Mouse (Mus musculus): ENCODE measurements around the gene Ehbp1. TPM values are rescaled to one million over a fixed set of nuclear protein-coding genes. Genes with fewer than 3 reads are reported as not detected.
A peak's percentile ranks its signal among the peaks of the same experiment; 100 is the strongest.

The Ehbp1 gene
- polyA plus RNA-seq, 1 experiment from 2014 or later = 24.0 TPM

DNA sequence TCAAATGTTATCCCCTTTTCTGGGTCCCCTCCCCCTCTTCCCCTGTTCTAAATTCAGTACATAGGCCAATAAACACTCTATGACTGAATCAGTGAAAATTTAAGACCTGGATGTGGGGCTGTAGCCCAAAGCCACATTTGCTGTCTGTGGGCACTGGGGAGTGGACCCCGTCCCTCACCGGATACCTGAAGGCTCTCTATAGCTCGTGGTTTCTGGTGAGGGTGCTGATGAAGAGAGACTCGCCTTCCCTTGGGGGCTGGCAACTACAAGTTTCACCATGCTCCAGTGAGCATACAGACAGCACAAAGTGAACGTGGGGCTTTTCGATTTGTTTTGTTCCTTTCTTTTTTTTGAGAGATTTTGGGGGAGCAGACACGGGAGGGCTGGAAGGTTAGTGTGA is 125.2 kb downstream of the Ehbp1 start:
- no peak overlapping the region for H3K4me2 ChIP-seq (replicated peaks)
- no peaks in the 10 kb centered on the region for H3K27me3 ChIP-seq (ENCODE audit: control insufficient read depth, insufficient read depth, low read length)
- no peak for DNase-seq (ENCODE audit: low spot score)
- no peak for ATAC-seq (ENCODE audit: low FRiP score)
- H3K4me3 ChIP-seq (replicated peaks; ENCODE audit: low read length) = no peak overlapping the region
- H3K27ac ChIP-seq = no peak overlapping the region
- 56% methylated on average over 7 of the region's 7 CpGs for WGBS
- H3K9me3 ChIP-seq (ENCODE audit: control insufficient read depth, low read length) = no peaks in the 10 kb centered on the region
- no peaks in the 10 kb centered on the region for H3K36me3 ChIP-seq (replicated peaks; ENCODE audit: control insufficient read depth, insufficient read depth)
- no peaks in the 10 kb centered on the region for H3K4me1 ChIP-seq (replicated peaks; ENCODE audit: control insufficient read depth, insufficient read depth, low read length)
- H3K9ac ChIP-seq = no peak overlapping the region

DNA sequence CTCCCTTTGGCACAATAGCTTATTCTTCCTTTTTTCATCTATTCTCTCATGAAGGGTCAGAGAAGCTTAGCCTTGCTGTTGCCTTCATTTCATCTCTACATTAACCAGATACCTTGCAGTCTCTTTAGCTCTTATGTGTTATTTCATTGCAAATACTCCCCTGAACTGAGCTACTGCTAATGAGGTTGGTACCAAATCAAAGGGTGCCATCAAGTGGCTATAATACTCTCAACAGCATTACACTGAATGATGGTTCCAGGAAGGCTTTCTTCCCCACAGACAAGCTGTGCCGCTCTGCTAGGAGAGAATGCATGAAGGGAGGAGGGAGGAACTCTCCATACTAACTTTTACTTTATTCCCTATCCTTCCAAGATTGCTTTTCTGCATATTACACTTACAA is 135.5 kb downstream of the Ehbp1 start:
- no peak overlapping the region for H3K4me3 ChIP-seq (replicated peaks; ENCODE audit: low read length)
- no peak overlapping the region for H3K9ac ChIP-seq
- H3K36me3 ChIP-seq (replicated peaks; ENCODE audit: control insufficient read depth, insufficient read depth) = no peaks in the 10 kb centered on the region
- no peaks in the 10 kb centered on the region for H3K27me3 ChIP-seq (ENCODE audit: control insufficient read depth, insufficient read depth, low read length)
- DNase-seq (ENCODE audit: low spot score) (peak; percentile 60), ATAC-seq (ENCODE audit: low FRiP score) (peak; percentile 65; the same call in 1 of the 2 replicates)
- H3K27ac ChIP-seq = no peak overlapping the region
- 13% methylated on average over 1 of the region's 1 CpGs for WGBS
- peaks cover 4% of the 10 kb centered on the region for H3K4me1 ChIP-seq (replicated peaks; ENCODE audit: control insufficient read depth, insufficient read depth, low read length)
- no peaks in the 10 kb centered on the region for H3K9me3 ChIP-seq (ENCODE audit: control insufficient read depth, low read length)
- H3K4me2 ChIP-seq (replicated peaks) = no peak overlapping the region

DNA sequence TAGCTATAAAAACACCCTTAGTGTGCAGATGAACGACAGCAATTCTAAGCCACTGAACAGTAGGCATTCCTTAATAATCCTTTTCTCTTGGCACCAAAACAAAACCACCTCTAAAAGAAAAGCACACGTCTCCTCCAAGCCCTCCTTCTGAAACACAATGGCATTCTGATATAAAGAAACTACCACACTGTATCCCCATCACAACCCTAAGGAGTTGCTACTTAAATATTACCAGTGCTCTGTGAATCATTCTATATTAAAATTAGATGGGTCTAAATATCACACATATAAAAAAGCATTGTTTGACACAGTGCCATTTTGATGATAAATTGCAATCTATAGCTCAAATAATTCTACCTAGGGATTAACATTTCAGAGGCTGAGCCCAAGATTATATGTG is 135.9 kb downstream of the Ehbp1 start:
- H3K4me2 ChIP-seq (replicated peaks) = no peak overlapping the region
- no peak overlapping the region for H3K27ac ChIP-seq
- H3K36me3 ChIP-seq (replicated peaks; ENCODE audit: control insufficient read depth, insufficient read depth) = no peaks in the 10 kb centered on the region
- no peak overlapping the region for H3K4me3 ChIP-seq (replicated peaks; ENCODE audit: low read length)
- no peaks in the 10 kb centered on the region for H3K27me3 ChIP-seq (ENCODE audit: control insufficient read depth, insufficient read depth, low read length)
- H3K9me3 ChIP-seq (ENCODE audit: control insufficient read depth, low read length) = no peaks in the 10 kb centered on the region
- DNase-seq (ENCODE audit: low spot score) (no peak), ATAC-seq (ENCODE audit: low FRiP score) (no peak)
- H3K4me1 ChIP-seq (replicated peaks; ENCODE audit: control insufficient read depth, insufficient read depth, low read length) = peaks cover 4% of the 10 kb centered on the region
- WGBS = 39% methylated on average over 2 of the region's 2 CpGs
- H3K9ac ChIP-seq = no peak overlapping the region

- H3K4me2 ChIP-seq (replicated peaks) = no peak overlapping the region
- WGBS = 91% methylated on average over 5 of the region's 5 CpGs
Observed at GRCm38 (mm10) chr11:22203413-22203812, 138.7 kb downstream of the Ehbp1 start.

DNA sequence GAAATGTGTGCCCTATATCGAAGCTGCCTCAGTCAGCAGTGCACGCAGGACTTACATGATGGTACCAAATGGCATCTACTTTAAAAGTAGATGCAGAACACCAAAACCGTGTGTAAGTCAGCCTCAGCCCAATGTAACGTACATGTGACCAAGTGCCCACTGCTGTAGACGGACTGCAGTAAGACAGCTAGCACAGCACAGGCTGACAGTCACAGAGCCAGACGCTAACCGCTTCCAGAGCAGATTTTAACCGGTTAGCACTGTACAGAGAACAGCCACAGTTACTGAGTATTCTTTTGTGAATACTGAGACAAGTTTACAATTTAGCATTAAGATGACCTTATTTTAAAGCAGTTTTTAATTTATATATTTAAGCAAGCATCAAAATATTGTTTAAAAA is 141.0 kb downstream of the Ehbp1 start:
- Histone ChIP-seq H3K4me1 (replicated peaks; ENCODE audit: control insufficient read depth, insufficient read depth, low read length) (0 out of 2 replicates have a peak, but pooled peaks cover 4% of the 10 kb centered on the region), H3K27me3 (ENCODE audit: control insufficient read depth, insufficient read depth, low read length) (no peaks in the 10 kb centered on the region), H3K9me3 (ENCODE audit: control insufficient read depth, low read length) (no peaks in the 10 kb centered on the region), H3K27ac (no peak overlapping the region), H3K9ac (no peak overlapping the region), H3K36me3 (replicated peaks; ENCODE audit: control insufficient read depth, insufficient read depth) (no peaks in the 10 kb centered on the region), H3K4me2 (replicated peaks) (no peak overlapping the region), H3K4me3 (replicated peaks; ENCODE audit: low read length) (no peak overlapping the region)
- ATAC-seq (ENCODE audit: low FRiP score) (no peak), DNase-seq (ENCODE audit: low spot score) (peak; percentile 22)
- WGBS = 91% methylated on average over 8 of the region's 8 CpGs

More at GRCm38 (mm10) chr11:22203413-22203812, 138.7 kb downstream of the Ehbp1 start:
- H3K9me3 ChIP-seq (ENCODE audit: control insufficient read depth, low read length) = no peaks in the 10 kb centered on the region
- DNase-seq (ENCODE audit: low spot score) = no peak
- no peak for ATAC-seq (ENCODE audit: low FRiP score)
- no peaks in the 10 kb centered on the region for H3K36me3 ChIP-seq (replicated peaks; ENCODE audit: control insufficient read depth, insufficient read depth)
- H3K27me3 ChIP-seq (ENCODE audit: control insufficient read depth, insufficient read depth, low read length) = no peaks in the 10 kb centered on the region
- peaks cover 4% of the 10 kb centered on the region for H3K4me1 ChIP-seq (replicated peaks; ENCODE audit: control insufficient read depth, insufficient read depth, low read length)
- H3K4me3 ChIP-seq (replicated peaks; ENCODE audit: low read length) = no peak overlapping the region
- no peak overlapping the region for H3K27ac ChIP-seq
- H3K9ac ChIP-seq = no peak overlapping the region

- no peak overlapping the region for H3K27ac ChIP-seq
- no peak overlapping the region for H3K4me3 ChIP-seq (replicated peaks; ENCODE audit: low read length)
- no peaks in the 10 kb centered on the region for H3K9me3 ChIP-seq (ENCODE audit: control insufficient read depth, low read length)
- WGBS = 51% methylated on average over 3 of the region's 3 CpGs
- H3K36me3 ChIP-seq (replicated peaks; ENCODE audit: control insufficient read depth, insufficient read depth) = no peaks in the 10 kb centered on the region
- H3K4me1 ChIP-seq (replicated peaks; ENCODE audit: control insufficient read depth, insufficient read depth, low read length) = 0 out of 2 replicates have a peak, but pooled peaks cover 4% of the 10 kb centered on the region
- ATAC-seq (ENCODE audit: low FRiP score) = no peak
- peak; percentile 19 for DNase-seq (ENCODE audit: low spot score)
- no peaks in the 10 kb centered on the region for H3K27me3 ChIP-seq (ENCODE audit: control insufficient read depth, insufficient read depth, low read length)
- no peak overlapping the region for H3K9ac ChIP-seq
- no peak overlapping the region for H3K4me2 ChIP-seq (replicated peaks)
Observed at GRCm38 (mm10) chr11:22199881-22200280, 142.2 kb downstream of the Ehbp1 start.

- Histone ChIP-seq H3K9me3 (ENCODE audit: control insufficient read depth, low read length) (no peaks in the 10 kb centered on the region), H3K4me3 (replicated peaks; ENCODE audit: low read length) (no peak overlapping the region), H3K9ac (no peak overlapping the region), H3K27me3 (ENCODE audit: control insufficient read depth, insufficient read depth, low read length) (no peaks in the 10 kb centered on the region), H3K4me1 (replicated peaks; ENCODE audit: control insufficient read depth, insufficient read depth, low read length) (0 out of 2 replicates have a peak, but pooled peaks cover 4% of the 10 kb centered on the region), H3K27ac (no peak overlapping the region), H3K36me3 (replicated peaks; ENCODE audit: control insufficient read depth, insufficient read depth) (no peaks in the 10 kb centered on the region), H3K4me2 (replicated peaks) (no peak overlapping the region)
- no peak for DNase-seq (ENCODE audit: low spot score)
- no peak for ATAC-seq (ENCODE audit: low FRiP score)
- 26% methylated on average over 6 of the region's 6 CpGs for WGBS
Observed at GRCm38 (mm10) chr11:22198406-22198805, 143.7 kb downstream of the Ehbp1 start.

GRCm38 (mm10) chr11:22197935-22198334 is 144.2 kb downstream of the Ehbp1 start:
- 78% methylated on average over 6 of the region's 6 CpGs for whole genome bisulfite sequencing
- 0 out of 2 replicates have a peak, but pooled peaks cover 4% of the 10 kb centered on the region for H3K4me1 ChIP-seq (replicated peaks; ENCODE audit: control insufficient read depth, insufficient read depth, low read length)
- no peaks in the 10 kb centered on the region for H3K36me3 ChIP-seq (replicated peaks; ENCODE audit: control insufficient read depth, insufficient read depth)
- peak; percentile 14 for DNase-seq (ENCODE audit: low spot score)
- no peaks in the 10 kb centered on the region for H3K9me3 ChIP-seq (ENCODE audit: control insufficient read depth, low read length)
- no peak for ATAC-seq (ENCODE audit: low FRiP score)
- no peak overlapping the region for H3K4me3 ChIP-seq (replicated peaks; ENCODE audit: low read length)
- H3K27me3 ChIP-seq (ENCODE audit: control insufficient read depth, insufficient read depth, low read length) = no peaks in the 10 kb centered on the region
- H3K27ac ChIP-seq = no peak overlapping the region
- no peak overlapping the region for H3K9ac ChIP-seq
- H3K4me2 ChIP-seq (replicated peaks) = no peak overlapping the region

DNA sequence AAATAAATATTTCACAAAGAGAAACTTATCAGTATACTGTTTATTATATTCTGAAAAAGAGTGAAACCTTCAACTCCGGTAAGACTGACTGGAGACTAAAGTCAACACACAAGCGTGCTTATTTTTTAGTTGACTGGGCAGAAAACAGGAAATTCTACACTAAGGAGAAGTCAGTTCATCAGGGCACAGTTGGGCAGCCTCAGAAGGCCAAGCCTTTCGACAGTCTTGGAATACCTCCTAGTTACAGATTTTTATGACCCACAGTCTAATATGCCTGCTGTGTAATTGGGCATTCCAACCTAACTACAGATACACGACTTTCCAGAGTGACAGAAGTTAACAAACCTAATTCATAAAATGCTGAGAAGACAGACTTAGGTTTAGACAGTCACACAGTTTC is 145.3 kb downstream of the Ehbp1 start:
- 82% methylated on average over 4 of the region's 4 CpGs for WGBS
- ATAC-seq (ENCODE audit: low FRiP score) = no peak
- no peak overlapping the region for H3K27ac ChIP-seq

GRCm38 (mm10) chr11:22194607-22195006 is 147.5 kb downstream of the Ehbp1 start:
- ATAC-seq (ENCODE audit: low FRiP score) (no peak), DNase-seq (ENCODE audit: low spot score) (no peak)
- no peak overlapping the region for H3K9ac ChIP-seq
- 0 out of 2 replicates have a peak, but pooled peaks cover 4% of the 10 kb centered on the region for H3K4me1 ChIP-seq (replicated peaks; ENCODE audit: control insufficient read depth, insufficient read depth, low read length)
- 87% methylated on average over 3 of the region's 3 CpGs for WGBS
- no peak overlapping the region for H3K4me2 ChIP-seq (replicated peaks)
- H3K27ac ChIP-seq = no peak overlapping the region
- H3K9me3 ChIP-seq (ENCODE audit: control insufficient read depth, low read length) = no peaks in the 10 kb centered on the region
- no peak overlapping the region for H3K4me3 ChIP-seq (replicated peaks; ENCODE audit: low read length)
- no peaks in the 10 kb centered on the region for H3K36me3 ChIP-seq (replicated peaks; ENCODE audit: control insufficient read depth, insufficient read depth)
- H3K27me3 ChIP-seq (ENCODE audit: control insufficient read depth, insufficient read depth, low read length) = no peaks in the 10 kb centered on the region

More for the DNA sequence above, 145.3 kb downstream of the Ehbp1 start:
- H3K36me3 ChIP-seq (replicated peaks; ENCODE audit: control insufficient read depth, insufficient read depth) = no peaks in the 10 kb centered on the region
- H3K9ac ChIP-seq = no peak overlapping the region
- peak; percentile 22 for DNase-seq (ENCODE audit: low spot score)
- no peaks in the 10 kb centered on the region for H3K9me3 ChIP-seq (ENCODE audit: control insufficient read depth, low read length)
- no peak overlapping the region for H3K4me3 ChIP-seq (replicated peaks; ENCODE audit: low read length)
- no peaks in the 10 kb centered on the region for H3K27me3 ChIP-seq (ENCODE audit: control insufficient read depth, insufficient read depth, low read length)
- 0 out of 2 replicates have a peak, but pooled peaks cover 4% of the 10 kb centered on the region for H3K4me1 ChIP-seq (replicated peaks; ENCODE audit: control insufficient read depth, insufficient read depth, low read length)
- no peak overlapping the region for H3K4me2 ChIP-seq (replicated peaks)
